Mouse (Mus musculus) thymus, postnatal 0 days (tissue): ENCODE measurements around the gene Scnn1g. TPM values are rescaled to one million over a fixed set of nuclear protein-coding genes. Genes with fewer than 3 reads are reported as not detected.

Source experiments
- DNase-seq: peaks from one replicate; pipeline ENCODE4 v3.0.0-alpha.2; 2015; ENCODE audit warnings: low spot score
- polyA plus RNA-seq: library from polyadenylated mRNA; unstranded; fragments of >200 nt; fragmentation: Nextera tagmentation; extraction: Ambion mirVana; gene quantifications from 2 replicates; pipeline ENCODE4 v1.2.1, GENCODE M21; 2015

The Scnn1g gene
- polyA plus RNA-seq, 1 experiment from 2014 or later, result 0.64 TPM

- no peak for DNase-seq
Measured at GRCm38 (mm10) chr7:121778553-121778952, 44.3 kb downstream of the Scnn1g start.

- DNase-seq, result no peak
Measured at GRCm38 (mm10) chr7:121778980-121779379, 44.7 kb downstream of the Scnn1g start.

- DNase-seq, result no peak
Measured at GRCm38 (mm10) chr7:121779409-121779808, 45.1 kb downstream of the Scnn1g start.

GRCm38 (mm10) chr7:121782188-121782909 is 48.1 kb downstream of the Scnn1g start:
- no peak for DNase-seq

- DNase-seq, result no peak
Measured at GRCm38 (mm10) chr7:121785651-121786228, 51.5 kb downstream of the Scnn1g start.

- DNase-seq, result no peak
Measured at GRCm38 (mm10) chr7:121797781-121798180, 63.5 kb downstream of the Scnn1g start.

GRCm38 (mm10) chr7:121802471-121802870 is 68.2 kb downstream of the Scnn1g start:
- no peak for DNase-seq

GRCm38 (mm10) chr7:121803011-121803410 is 68.7 kb downstream of the Scnn1g start:
- no peak for DNase-seq

- DNase-seq, result no peak
Measured at GRCm38 (mm10) chr7:121805811-121806496, 71.7 kb downstream of the Scnn1g start.

- DNase-seq, result no peak
Measured at GRCm38 (mm10) chr7:121807726-121808580, 73.7 kb downstream of the Scnn1g start.

Other genes starting within 250 kb of the Scnn1g start
- 1.4 and 1.7 TPM in 2 replicates for gene Usp31, start 27.2 kb upstream of the Scnn1g start, polyA plus RNA-seq
- gene Scnn1b, start 130.6 kb downstream of the Scnn1g start, polyA plus RNA-seq, result 0.30 and 0.46 TPM in 2 replicates
- gene Cog7, start 247.2 kb downstream of the Scnn1g start, polyA plus RNA-seq, result 5.5 and 10.9 TPM in 2 replicates